Mouse (Mus musculus) lung, postnatal 0 days (tissue): ENCODE results near the gene Cd81. TPM values are rescaled to one million over a fixed set of nuclear protein-coding genes. Genes with fewer than 3 reads are reported as not detected.

Experiments
- ATAC-seq: fragments of 200-750 bp; cut with Nextera tagmentation; 2 replicates; pipeline ENCODE4 v1.8.0; 2017; ENCODE audit warnings: moderate library complexity
- DNase-seq: peaks from one replicate; pipeline ENCODE4 v3.0.0-alpha.2; 2016; ENCODE audit warnings: low spot score
- H3K27ac ChIP-seq: fragments of 300-500 bp; sonication (generic); 2 replicates; pipeline ENCODE4 v1.5.1; 2014; ENCODE audit warnings: antibody characterized with exemption, mild to moderate bottlenecking, low read length, mixed read lengths
- H3K27me3 ChIP-seq: fragments of 300-500 bp; sonication (generic); replicated peaks from 2 replicates; pipeline ENCODE4 v1.6.1; 2014; ENCODE audit warnings: low read length, mixed read lengths; ENCODE audit not compliant: insufficient read depth
- H3K36me3 ChIP-seq: fragments of 300-500 bp; sonication (generic); 2 replicates; pipeline ENCODE4 v1.6.1; 2014; ENCODE audit warnings: low read length, mixed read lengths; ENCODE audit not compliant: insufficient read depth
- H3K4me1 ChIP-seq: fragments of 300-500 bp; sonication (generic); 2 replicates; pipeline ENCODE4 v1.6.1; 2014; ENCODE audit warnings: antibody characterized with exemption, low read depth, low read length, mixed read lengths; ENCODE audit not compliant: insufficient read depth
- H3K4me2 ChIP-seq: fragments of 300-500 bp; sonication (generic); replicated peaks from 2 replicates; pipeline ENCODE4 v1.6.1; 2014; ENCODE audit warnings: low read depth, mild to moderate bottlenecking, low read length, moderate library complexity, mixed read lengths
- H3K4me3 ChIP-seq: fragments of 300-500 bp; sonication (generic); 2 replicates; pipeline ENCODE4 v1.5.1; 2014; ENCODE audit warnings: low read depth, low read length
- H3K9ac ChIP-seq: fragments of 300-500 bp; sonication (generic); replicated peaks from 2 replicates; pipeline ENCODE4 v1.6.1; 2014; ENCODE audit warnings: low read depth, mild to moderate bottlenecking
- H3K9me3 ChIP-seq: fragments of 300-500 bp; sonication (generic); 2 replicates; pipeline ENCODE4 v1.6.1; 2016; ENCODE audit warnings: low read length, mixed read lengths
- CTCF ChIP-seq: IDR thresholded peaks from 2 replicates; pipeline ENCODE4 v1.5.1; 2016; ENCODE audit warnings: antibody characterized with exemption, mild to moderate bottlenecking
- EP300 ChIP-seq: IDR thresholded peaks from 2 replicates; pipeline ENCODE4 v1.6.1; 2016; ENCODE audit warnings: antibody characterized with exemption, mild to moderate bottlenecking, control low read depth
- WGBS: fragments of 180-500 bp; shearing (Covaris S2); extraction: QIAGEN DNeasy Blood & Tissue Kit; methylation state at CpG from one replicate; pipeline ENCODE4 v1.1.7; 2014; 5-methylcytosine and 5-hydroxymethylcytosine counted together
- polyA plus RNA-seq: library from polyadenylated mRNA; unstranded; fragments of >200 nt; fragmentation: Nextera tagmentation; extraction: Ambion mirVana; gene quantifications from 2 replicates; pipeline ENCODE4 v1.2.1, GENCODE M21; 2015

The Cd81 gene
- polyA plus RNA-seq, 1 experiment from 2014 or later = 747 TPM

DNA sequence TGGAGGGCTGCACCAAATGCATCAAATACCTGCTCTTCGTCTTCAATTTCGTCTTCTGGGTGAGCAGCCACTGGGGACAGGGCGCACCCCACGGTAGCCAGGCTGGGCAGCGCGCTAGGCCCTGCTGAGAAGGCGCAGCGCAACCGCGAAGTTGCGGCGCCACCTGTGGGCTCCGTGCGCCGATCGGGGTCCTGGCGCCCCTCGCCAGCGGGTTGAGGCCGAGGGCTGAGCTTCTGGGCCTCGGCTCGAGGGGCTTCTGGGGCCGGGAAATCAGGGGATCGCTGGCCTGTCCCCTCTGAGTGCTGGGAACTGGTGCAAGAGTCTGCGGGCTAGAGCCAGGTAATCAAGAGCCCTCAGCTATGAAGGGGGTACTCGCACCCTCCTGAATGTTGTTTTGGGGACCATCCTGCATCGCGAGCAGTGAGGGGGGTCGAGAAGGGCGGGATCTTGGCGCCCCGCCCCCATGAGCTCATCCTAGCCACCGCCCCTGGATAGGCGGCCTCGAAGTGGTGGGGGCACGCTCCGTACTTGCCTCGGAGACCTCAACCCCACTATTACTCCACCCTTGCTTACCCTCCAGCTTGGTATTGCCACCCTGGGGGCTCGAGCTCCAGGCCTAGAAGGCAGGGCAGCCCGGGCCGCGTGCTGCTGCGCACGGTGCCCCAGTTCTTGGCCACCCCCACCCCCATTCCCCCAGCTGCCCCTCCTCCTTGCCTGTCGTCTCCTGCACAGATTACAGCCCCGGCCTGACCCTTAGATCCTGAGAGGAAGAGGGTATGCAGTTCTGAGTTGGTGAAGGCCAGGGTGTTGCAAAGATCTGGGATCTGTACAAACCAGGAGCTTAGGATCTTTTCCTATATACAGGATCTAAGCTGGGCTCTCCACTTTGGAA lies 715 bp downstream of the Cd81 start:
- H3K27ac ChIP-seq = peak overlapping the region; percentile 94
- peak overlapping the region; percentile 86 for H3K4me2 ChIP-seq
- no peaks in the 10 kb centered on the region for H3K9me3 ChIP-seq
- under 1% methylated on average over 44 of the region's 46 CpGs for WGBS
- TF ChIP-seq CTCF = peak; percentile 53
- TF ChIP-seq EP300 = no peak
- no peaks in the 10 kb centered on the region for H3K36me3 ChIP-seq
- peak overlapping the region; percentile 88 for H3K9ac ChIP-seq
- peak; percentile 58 for ATAC-seq
- peak overlapping the region; percentile 90 for H3K4me3 ChIP-seq
- no peaks in the 10 kb centered on the region for H3K27me3 ChIP-seq
- peaks cover 50% of the 10 kb centered on the region for H3K4me1 ChIP-seq
- DNase-seq = peak; percentile 74

DNA sequence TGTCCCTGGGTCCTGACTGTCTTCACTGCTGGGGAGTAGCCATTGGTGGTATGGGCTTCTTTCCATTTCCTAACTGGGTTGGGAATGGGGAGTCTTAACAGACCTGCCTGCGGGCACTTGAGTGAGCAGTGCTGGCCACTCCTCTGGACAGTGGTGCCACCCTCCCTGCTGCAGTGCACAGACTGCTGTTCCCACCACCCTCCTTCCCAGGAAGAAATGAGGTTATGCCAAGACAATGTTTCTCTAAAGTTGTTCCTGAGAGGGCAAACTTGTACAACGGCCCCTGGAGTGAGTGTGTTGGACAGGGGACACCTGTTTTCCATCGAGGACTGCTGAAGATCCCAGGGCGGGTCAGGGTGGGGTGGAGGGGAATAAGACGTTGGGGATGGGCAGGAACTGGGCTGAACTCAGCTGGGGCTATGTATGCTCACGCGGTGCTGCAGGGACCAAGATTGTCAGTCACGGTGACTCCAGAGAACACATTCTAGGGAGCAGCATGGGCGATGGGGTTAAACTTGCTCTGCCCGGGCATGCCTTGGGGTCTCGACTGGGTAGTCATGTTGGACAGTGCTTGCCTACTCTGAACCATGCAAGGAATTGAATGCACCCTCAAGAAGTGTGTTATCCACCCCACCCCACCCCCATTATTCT lies 1.5 kb downstream of the Cd81 start:
- Histone ChIP-seq H3K27ac (peak overlapping the region; percentile 94), H3K4me3 (peak overlapping the region; percentile 90), H3K4me1 (peaks cover 57% of the 10 kb centered on the region), H3K27me3 (no peaks in the 10 kb centered on the region), H3K36me3 (no peaks in the 10 kb centered on the region), H3K9ac (peak overlapping the region; percentile 88), H3K4me2 (peak overlapping the region; percentile 86), H3K9me3 (no peaks in the 10 kb centered on the region)
- WGBS = 15% methylated on average over 11 of the region's 11 CpGs
- ATAC-seq (peak; percentile 26), DNase-seq (peak; percentile 58)
- no peak for TF ChIP-seq EP300
- no peak for TF ChIP-seq CTCF

DNA sequence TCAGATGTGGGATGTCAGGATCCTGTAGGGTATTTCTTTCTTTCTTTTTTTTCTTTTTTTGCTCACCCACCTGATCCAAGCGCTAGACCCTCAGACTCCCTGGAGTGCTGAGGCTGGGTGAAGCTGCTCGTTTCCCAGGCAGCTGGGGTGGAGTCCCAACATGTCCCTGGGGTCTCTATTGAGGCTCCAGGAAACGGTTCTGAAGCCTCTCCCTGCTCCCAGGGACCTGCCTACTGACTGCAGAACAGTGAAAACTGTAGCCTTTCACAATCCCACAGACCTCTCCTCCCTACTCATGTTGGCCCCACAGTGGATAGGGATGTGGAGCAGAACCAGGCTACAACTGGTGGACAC lies 2.0 kb downstream of the Cd81 start:
- Histone ChIP-seq H3K4me3 (peak overlapping the region; percentile 90), H3K36me3 (no peaks in the 10 kb centered on the region)
- ATAC-seq = no peak

DNA sequence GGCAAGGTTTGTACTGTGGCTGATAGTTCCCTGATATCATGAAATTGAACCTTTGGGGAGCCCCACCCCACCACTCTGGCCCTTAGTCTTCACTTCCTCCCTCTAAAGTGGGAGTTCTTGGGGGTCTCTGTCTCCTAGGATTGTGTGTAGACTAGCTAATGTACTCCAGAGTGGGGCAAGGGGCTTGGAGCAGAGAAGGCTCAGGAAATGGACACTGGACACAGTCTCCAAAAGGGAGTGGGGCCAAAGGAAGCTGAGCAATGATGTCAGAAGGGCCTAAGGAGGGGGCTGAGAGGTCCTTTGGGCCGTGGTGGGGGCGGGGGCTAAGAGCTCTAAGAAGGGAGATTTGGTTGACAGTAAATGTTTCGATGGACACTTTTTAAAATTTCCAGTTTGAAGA lies 2.5 kb downstream of the Cd81 start:
- H3K4me2 ChIP-seq = peak overlapping the region; percentile 86
- WGBS = 44% methylated on average over 3 of the region's 3 CpGs
- H3K27ac ChIP-seq = peak overlapping the region; percentile 94
- TF ChIP-seq EP300 (no peak), CTCF (no peak)
- peak overlapping the region; percentile 90 for H3K4me3 ChIP-seq
- DNase-seq (no peak), ATAC-seq (no peak)
- H3K27me3 ChIP-seq = no peaks in the 10 kb centered on the region
- no peaks in the 10 kb centered on the region for H3K36me3 ChIP-seq
- H3K9ac ChIP-seq = peak overlapping the region; percentile 88; the same call in 1 of the 2 replicates
- no peaks in the 10 kb centered on the region for H3K9me3 ChIP-seq
- peaks cover 60% of the 10 kb centered on the region for H3K4me1 ChIP-seq

More for the DNA sequence above, 2.0 kb downstream of the Cd81 start:
- WGBS = 29% methylated on average over 3 of the region's 3 CpGs
- peak overlapping the region; percentile 88 for H3K9ac ChIP-seq
- H3K4me2 ChIP-seq = peak overlapping the region; percentile 86
- TF ChIP-seq EP300 (no peak), CTCF (no peak)
- H3K27ac ChIP-seq = peak overlapping the region; percentile 94
- H3K27me3 ChIP-seq = no peaks in the 10 kb centered on the region
- H3K9me3 ChIP-seq = no peaks in the 10 kb centered on the region
- DNase-seq = no peak
- peaks cover 60% of the 10 kb centered on the region for H3K4me1 ChIP-seq

DNA sequence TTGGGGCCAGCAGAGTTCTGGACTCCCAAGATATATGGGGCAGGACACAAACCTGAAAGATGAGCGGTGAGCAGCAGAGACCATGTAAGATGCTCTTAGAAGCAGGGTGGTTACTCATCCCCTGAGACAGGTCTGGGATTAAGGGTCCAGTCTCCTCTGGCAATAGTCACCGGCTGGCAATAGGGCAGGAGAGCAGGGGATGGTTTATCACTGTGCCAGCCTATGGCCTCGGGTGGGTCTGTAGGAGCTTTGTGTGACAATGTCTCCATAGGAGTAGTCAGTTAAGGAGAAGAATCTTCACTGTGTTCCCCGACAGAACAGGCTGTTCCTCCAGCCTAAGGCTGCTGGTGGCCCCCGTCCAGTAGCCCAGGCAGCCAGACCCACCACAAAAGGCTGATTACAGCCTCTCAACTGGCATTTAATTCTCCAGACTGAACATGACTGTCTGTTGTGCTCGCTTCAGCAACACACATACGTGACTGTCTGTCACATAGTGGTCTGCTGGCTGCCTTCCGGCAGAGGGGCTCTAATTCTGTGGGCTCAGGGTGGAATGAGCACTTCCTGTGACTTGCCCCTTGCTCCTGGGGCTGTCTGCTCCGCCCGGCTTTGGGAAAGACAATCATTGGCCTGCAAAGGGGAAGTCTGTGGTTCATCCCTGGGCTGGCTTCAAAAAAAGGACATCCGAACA lies 3.1 kb downstream of the Cd81 start:
- H3K27ac ChIP-seq = peak overlapping the region; percentile 11; the same call in 1 of the 2 replicates
- peak overlapping the region; percentile 90; the same call in 1 of the 2 replicates for H3K4me3 ChIP-seq
- H3K4me1 ChIP-seq = peaks cover 57% of the 10 kb centered on the region
- WGBS = 54% methylated on average over 11 of the region's 11 CpGs
- no peaks in the 10 kb centered on the region for H3K27me3 ChIP-seq
- no peaks in the 10 kb centered on the region for H3K36me3 ChIP-seq
- H3K9ac ChIP-seq = peak overlapping the region; percentile 6; the same call in 1 of the 2 replicates
- H3K4me2 ChIP-seq = peak overlapping the region; percentile 86
- TF ChIP-seq EP300 = no peak
- no peak for TF ChIP-seq CTCF
- H3K9me3 ChIP-seq = no peaks in the 10 kb centered on the region
- DNase-seq = peak; percentile 47
- no peak for ATAC-seq

DNA sequence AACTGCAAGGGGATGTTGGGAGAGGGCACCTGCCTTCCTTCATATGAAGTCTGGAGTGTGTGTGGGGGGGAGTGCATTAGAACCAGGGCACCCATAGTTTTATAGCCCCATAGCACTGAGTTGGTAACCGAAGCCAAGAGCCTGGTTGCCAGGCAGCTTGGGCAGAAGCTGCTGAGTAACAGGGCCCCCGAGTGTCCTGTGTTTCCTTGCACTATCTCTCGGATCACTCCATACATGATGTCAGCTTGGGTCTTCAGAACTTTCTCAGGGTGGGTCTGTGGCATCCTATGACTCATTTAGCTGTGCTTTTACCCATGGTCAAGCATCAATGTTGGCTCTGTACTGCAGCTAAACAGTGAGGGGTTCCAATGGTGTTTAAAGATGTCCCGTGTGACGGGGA lies 4.5 kb downstream of the Cd81 start:
- Histone ChIP-seq H3K9me3 (no peaks in the 10 kb centered on the region), H3K27ac (no peak overlapping the region), H3K4me3 (no peak overlapping the region), H3K27me3 (no peaks in the 10 kb centered on the region), H3K4me1 (peaks cover 53% of the 10 kb centered on the region), H3K9ac (no peak overlapping the region), H3K36me3 (0 out of 2 replicates have a peak, but pooled peaks cover 1% of the 10 kb centered on the region), H3K4me2 (no peak overlapping the region)
- DNase-seq (no peak), ATAC-seq (no peak)
- WGBS = 70% methylated on average over 5 of the region's 5 CpGs
- TF ChIP-seq EP300 (no peak), CTCF (no peak)
